Mouse (Mus musculus) adrenal gland, adult 2 months (tissue): ENCODE measurements around the gene Zfp13. TPM values are rescaled to one million over a fixed set of nuclear protein-coding genes. Genes with fewer than 3 reads are reported as not detected.
A peak's percentile ranks its signal among the peaks of the same experiment; 100 is the strongest.
"Not testable (repeated sequence)": the region's sequence is repeated elsewhere in the genome, so short reads cannot be mapped to it uniquely, and the experiment has no call there.

Experiments used
- DNase-seq: peaks from one replicate; pipeline ENCODE4 v3.0.0; 2021
- polyA plus RNA-seq: library from polyadenylated mRNA; depleted of rRNA; stranded (reverse); fragments of >200 nt; gene quantifications from 2 replicates; pipeline ENCODE4 v1.2.3, GENCODE M21; 2012
- total RNA-seq, 2 experiments: library from RNA; stranded (reverse); gene quantifications; 2 replicates each; pipeline ENCODE4 v1.2.3; 2021

The Zfp13 gene
- total and polyA plus RNA-seq, 3 experiments = 6.6 to 25.4 (median 12.4) TPM

DNA sequence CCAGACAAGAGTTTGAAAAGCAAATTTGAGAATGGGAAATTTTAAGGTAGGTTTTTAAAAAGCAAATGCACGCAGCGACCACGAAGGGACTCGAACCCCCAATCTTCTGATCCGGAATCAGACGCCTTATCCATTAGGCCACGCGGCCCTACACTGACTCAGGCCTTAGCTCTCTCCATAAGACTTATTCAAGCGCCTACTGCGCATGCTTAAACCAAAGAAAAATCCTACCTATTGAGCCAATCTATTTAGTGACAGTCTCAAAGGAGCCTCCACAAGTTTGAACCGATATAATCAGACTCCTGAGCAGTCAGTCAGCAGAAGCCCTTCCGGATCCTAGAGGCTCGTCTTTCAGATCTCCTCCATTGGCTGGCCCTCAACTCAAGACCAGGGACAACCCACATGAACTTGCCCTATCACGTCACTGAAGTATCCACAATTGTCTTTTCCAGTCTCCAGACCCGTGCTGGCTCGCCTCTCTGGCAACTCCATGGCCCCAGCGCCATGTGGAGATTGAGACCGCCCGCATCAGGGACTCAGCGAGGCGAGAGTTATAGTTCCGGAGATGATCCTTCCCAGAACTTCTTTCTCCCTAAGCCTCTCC lies 49.0 kb downstream of the Zfp13 start:
- peak; percentile 95 for DNase-seq

DNA sequence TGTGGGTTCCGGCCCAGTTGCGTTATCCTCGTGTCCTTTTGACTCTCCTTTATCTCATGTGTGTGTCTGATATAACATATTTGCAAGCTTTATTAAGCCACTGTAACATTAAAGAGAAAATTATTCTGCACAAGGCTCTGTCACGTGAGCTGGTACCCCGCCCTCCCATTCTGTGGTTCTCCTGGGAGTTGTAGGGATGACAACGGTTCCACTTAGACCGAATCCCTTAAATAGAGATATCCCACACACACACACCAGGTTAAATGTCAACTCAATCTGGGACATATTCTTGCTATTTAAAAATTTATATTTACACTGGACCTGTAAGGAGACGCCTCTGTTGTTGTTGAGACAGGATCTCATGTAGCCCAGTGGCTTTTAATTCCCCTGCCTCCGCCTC lies 49.8 kb downstream of the Zfp13 start:
- DNase-seq = no peak

DNA sequence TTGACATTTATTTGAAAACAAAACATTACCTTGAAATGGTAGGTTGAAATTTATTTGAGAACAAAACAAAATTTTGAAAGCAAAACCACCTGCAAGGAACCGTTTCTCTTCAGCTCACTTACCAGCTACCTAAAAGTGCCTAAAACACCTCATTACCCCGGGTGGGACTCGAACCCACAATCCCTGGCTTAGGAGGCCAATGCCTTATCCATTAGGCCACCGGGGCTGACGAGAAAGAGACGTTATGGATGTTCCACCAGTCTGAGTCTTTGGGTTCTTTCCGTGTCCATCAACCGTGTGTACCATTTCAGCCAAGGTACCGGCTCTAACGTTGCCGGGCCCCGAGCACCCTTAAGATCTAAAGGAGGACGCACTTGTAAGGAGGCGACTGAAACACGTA lies 50.7 kb downstream of the Zfp13 start:
- DNase-seq = peak; percentile 92

DNA sequence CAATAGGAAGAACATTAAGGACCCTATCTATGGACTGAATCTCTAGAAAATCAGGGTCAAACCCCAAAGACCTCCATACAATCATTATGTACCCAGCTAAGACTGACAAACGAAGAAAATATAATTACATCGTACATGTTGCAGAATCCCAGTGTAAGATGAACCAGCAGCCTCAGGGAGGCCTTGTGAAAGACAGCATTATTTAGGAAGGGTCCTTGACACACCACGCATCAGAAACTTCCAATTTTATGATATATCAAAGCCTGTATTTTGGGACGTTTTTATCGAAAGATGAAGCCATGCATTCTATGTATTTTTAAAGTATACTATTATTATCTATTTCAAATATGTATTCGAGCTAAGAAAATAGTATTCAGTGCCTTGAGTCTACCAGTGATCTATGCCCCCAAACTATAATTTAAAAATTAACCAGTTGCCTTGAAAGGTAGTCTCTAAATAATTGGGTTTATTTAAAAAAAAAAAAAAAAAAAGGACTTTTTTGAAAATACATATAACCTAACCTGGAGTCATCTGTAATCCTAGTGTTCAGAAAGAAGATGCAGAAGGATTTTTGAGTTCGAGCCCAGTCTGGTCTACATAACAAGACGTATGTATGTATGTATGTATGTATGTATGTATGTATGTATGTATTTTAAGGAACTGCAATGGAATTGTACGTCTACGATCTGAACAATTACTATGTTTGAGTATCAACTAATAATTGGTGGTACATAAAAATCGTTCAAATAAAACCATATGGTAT lies 51.4 kb downstream of the Zfp13 start:
- no peak for DNase-seq

DNA sequence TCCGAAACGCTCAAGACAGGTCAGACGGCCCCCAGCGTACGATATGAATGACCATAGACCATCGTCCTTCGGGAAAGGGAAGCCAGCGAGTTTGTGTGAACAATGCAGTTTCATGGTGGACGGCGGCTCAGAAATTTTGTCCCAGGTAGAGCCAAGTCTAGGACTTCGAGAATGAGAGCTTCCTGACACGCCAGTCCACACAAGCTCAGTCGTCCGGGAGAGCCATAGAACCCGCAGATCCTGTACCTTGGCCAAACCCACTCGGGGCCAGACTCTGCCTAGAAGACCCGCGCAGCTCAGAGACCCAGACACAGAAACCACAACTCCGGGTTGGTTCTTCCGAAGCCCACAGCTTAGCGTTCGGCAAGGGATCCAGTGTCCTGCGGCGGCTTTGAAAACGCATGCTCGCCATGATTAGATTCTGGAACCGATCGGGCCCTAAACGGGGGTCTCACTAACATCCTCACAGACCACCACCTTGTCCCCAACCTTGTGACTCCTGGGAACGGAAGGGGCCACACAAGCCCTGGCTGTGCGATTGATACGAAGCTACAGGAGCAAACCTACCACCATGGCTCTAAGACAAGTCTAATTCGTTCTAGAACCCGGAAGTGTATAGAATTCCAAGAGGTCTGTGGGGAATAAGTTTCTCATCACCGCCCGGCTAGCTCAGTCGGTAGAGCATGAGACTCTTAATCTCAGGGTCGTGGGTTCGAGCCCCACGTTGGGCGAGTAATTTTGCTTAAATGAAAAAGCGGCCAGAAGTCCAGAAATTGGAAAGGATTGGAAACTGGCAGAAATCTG lies 52.4 kb downstream of the Zfp13 start:
- DNase-seq = peak; percentile 92

DNA sequence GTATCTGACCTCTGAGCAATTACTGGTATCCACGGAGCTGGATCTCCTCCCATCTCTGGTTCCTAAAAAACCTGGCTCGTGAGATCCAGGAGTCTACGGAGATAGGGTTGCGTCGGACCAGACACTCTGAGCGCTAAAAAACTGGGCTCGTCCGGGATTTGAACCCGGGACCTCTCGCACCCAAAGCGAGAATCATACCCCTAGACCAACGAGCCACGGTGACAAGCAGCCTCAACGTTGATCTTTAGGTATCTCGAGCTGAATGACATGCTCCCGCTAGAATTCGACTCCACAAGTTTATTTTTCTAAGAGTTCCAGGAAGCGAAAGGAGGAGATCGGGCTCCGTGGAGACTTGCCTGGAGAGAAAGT lies 53.0 kb downstream of the Zfp13 start:
- DNase-seq = peak; percentile 90

DNA sequence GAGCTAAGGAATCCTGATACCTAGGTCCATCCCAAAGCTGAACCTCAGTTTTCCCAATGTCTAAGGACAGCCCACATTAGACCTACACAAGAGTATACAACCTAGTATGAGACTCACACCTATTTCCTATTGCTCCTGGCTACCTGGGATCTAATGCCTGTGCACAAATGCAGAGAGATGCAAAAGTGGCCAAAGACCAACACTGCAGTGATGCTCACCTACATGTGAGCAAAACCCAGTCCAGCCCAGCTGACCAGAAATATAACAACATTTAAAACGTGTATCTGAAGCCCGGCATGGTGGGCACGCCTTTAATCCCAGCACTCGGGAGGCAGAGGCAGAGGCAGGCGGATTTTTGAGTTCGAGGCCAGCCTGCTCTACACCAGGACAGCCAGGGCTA lies 53.4 kb downstream of the Zfp13 start:
- no peak for DNase-seq

DNA sequence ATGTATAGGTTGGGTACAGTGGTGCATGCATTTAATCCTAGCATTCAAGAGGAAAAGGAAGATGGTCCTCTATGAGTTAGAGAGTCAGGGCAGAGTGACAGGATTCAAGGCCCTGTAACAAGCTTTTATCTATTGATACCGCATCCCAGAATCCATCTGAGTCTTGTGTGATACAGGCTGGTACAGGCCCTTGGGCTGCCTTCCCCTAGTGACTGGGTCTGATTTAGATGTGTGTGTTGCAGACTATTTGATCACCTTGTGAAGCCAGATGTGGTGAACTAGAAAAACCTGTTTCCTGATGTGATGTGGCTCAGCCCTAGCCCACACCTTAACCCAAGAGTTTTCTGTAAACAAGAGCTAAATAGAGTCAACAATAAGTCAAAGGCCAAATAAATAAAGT lies 54.5 kb downstream of the Zfp13 start:
- no peak for DNase-seq

DNA sequence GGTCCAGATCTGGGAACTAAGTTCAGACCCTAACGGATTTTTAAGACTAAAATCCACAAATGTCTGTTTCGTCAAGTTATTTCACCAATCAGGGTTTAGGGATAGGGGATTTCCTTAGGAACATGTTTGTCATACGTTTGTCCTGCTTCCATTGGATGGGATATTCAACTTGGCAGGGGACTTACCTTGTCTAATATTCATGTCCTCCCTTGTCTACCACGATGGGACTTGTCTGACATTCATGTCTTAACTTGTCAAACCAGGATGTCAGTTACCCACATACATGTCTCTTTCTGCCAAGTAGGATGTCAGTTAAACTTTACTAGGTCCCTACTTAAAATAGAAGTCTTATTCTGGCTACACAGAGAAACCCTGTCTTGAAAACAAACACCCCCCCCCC lies 55.3 kb downstream of the Zfp13 start:
- no peak for DNase-seq

DNA sequence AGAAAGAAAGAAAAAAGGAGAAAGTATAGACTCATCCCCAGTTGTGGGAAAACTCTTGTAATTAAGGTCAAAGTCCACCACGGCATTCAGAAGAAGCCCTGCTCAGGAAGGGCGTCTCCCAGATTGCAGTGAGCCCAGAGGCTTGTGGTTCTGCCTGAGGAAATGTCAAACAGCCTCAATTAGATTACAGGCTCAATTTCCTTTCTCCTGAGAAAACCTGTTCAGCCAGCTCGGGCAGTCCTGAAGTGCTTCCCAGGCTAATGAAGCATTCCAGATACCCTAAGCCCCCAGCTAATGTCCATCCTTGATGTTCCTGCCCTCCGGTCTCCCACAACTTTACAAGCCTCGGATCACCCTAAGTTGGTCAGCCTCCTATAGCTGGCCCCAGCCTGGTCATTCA lies 56.0 kb downstream of the Zfp13 start:
- no peak for DNase-seq

DNA sequence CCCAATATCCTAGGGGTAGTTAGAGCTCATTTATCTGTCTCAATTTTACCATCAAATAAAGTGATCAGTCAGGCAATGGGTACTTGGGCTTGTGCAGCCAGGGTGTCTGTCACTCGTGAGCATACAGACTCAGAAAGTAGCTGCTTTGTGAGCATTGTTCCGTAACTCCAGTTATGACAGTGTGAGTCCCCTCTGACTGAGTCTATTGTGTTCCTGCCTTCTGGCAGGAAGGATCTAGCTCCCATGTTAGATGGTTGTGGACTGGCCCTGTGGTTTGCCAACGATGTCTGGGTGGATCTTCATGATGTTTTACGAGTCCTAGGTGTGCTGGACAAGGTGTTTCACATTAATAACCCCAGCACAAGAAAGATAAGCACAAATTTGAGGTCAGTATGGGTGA lies 56.5 kb downstream of the Zfp13 start:
- no peak for DNase-seq

DNA sequence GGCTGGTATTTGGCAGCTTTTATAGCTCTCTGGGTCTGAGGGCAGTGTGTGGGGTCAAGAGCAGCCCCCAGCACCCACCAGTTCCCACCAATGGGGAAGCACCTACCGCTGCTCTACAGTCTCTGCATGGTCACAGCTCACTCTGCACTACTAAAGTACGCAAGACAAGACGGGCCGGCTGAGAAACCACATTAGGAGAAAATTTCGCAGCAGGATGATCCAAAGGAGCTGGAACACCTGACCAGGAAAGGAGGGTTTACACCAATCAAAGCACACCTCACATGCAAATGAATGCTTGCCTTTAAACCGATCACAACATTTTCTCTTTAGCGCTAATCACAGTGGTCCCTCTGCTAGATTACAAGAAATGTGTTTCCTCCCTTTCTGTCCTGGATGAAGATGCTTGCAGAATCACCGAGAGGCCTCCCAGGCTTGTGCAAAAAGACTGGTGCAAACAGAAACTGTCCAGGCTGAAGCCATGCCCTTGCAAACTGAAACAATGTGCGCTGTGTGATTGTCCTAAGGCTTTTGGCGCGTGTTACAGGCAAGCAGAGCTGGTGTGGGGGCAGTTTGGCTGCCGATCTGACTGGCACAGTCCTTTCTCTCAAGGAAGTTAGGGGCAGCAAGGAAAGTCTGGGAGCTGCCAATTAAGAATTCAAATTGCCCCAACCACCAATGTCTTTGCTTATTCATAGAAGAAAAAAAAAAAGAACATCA lies 57.1 kb downstream of the Zfp13 start:
- DNase-seq = no peak

DNA sequence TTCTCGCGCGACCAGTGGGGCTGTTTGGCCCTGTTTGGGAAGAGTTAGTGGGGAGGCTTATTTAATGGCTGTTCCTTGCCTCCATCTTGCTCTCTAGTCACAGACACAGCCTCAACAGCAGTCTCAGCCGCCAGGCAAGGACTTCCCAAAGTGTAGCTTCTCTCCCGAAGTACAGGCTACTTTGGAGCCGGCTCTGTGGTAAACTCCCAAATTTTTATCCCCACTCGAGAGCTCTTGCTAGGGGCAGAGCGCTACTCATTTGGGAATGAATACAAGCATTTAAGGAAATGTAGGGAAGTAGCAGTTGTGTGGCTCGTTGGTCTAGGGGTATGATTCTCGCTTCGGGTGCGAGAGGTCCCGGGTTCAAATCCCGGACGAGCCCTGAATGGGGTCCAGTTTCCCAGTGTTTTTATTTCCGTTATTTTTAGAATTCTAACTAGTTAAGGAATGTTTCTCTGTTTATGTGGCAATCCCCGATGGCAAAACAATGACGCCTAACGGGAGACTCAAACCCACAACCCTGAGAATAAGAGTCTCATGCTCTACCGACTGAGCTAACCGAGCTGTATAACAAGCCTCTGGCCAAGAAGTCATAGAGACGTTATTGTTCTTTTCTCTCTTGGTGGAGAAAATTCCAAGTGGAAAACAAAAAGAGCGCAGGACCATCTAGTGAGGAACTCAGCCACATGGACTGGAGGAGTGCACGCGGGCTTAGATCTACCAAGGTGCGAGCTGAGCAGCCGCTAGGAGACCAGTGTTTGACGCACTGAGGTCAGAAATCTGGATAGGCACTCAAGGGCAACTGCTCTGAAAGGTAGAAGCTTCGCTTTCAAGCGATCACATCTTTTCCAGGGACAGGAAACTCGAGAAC lies 58.4 kb downstream of the Zfp13 start:
- no peak for DNase-seq

DNA sequence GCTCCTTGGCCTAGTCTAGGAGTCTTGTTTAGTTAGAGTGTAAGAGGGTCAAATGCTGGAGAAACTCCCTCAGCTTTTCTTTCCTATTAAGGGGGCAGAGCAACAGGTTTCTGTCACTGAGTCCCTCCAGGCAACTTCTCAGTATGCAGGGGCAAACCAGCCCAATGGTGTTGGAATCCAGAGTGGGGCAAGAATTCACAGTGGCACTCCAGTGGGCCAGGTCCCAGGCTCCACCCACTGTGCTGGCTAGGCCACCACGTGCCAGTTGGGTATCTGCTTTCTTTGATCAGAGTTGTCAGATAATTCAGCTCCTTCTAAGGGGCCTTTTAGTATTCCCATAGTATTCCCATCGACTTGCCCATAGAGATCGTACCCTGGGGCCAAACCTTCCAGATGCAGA lies 59.2 kb downstream of the Zfp13 start:
- no peak for DNase-seq

DNA sequence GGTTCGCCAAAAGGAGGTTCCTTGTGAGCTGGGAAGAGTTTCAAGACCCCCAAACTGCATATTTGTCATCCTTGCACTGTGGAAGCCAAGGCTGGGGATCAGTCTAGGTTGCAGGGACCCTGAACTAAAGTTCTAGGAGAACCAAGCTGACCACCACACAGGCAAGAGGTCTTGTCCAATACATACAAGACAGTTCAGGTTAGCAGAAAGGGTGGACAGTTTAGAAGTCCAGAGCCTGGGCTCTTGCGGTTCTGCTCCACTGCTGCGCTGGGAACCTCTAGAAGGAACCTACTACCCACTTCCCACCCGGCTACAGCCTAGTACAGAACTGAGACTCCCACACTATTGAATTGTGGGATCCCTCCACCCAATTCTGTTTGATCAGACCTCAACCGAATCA lies 59.7 kb downstream of the Zfp13 start:
- DNase-seq = no peak

DNA sequence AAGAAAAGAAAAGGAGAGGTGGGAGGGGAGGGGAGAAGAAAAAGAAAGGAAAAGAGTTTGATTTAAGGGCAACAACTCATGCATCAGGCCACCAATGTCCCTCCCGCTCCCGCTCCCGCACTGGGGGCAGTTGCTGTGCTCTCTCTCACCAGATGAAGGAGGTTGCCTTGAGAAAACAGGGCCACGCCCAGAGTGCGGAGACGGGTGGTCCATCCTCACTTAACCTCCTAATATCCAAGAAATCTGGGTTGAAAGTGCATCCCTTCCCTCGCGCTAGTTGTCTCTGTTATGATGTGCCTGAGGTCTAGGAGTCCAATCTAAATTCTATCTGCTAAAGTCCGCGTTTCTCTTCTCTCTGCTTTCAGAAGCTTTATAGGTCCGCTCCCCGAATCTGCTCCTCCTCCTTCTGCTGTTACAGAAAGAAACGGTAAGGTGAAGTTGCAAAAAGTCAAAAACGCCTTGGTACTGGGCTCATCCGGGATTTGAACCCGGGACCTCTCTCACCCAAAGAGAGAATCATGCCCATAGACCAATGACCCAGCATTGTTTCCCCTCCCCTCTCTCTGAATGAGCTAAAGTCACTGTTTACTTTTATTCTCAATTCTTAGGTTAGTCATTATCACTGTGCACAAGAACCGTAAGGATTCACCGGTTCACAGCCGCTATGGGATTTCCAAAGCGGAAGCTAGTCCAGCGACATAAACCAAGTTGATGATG lies 60.8 kb downstream of the Zfp13 start:
- no peak for DNase-seq

DNA sequence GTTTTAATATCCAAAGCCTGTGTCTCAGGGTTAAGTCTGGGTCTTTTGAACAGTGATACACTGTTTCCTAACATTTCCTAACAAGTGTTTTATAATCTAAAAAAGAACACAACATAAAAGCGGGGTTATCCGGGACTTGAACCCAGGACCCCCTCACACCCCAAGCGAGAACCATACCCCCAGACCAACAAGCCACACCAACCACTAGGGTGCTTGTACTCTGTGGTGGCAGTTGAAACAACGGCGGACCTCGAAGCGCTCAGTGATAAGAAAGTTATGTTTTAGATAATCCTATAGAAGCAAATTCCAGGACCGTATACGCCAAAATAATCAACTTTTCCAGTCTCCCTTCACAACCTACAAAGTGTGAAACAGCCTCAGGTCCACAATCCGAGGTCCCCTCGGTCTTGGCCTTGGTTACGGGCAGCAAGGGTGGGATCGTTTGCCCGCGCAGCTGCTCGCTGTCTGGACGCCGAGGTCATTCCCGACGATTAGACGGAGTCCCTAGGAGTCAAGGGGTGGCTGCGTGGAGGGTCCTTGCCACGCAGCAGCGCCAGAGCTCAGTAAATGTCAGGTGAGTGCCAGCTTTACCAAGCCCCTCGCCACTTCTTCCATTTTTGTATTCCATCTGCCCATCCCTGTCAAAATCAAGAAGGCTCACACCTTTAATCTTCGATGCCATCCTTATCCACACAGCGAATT lies 61.6 kb downstream of the Zfp13 start:
- no peak for DNase-seq

DNA sequence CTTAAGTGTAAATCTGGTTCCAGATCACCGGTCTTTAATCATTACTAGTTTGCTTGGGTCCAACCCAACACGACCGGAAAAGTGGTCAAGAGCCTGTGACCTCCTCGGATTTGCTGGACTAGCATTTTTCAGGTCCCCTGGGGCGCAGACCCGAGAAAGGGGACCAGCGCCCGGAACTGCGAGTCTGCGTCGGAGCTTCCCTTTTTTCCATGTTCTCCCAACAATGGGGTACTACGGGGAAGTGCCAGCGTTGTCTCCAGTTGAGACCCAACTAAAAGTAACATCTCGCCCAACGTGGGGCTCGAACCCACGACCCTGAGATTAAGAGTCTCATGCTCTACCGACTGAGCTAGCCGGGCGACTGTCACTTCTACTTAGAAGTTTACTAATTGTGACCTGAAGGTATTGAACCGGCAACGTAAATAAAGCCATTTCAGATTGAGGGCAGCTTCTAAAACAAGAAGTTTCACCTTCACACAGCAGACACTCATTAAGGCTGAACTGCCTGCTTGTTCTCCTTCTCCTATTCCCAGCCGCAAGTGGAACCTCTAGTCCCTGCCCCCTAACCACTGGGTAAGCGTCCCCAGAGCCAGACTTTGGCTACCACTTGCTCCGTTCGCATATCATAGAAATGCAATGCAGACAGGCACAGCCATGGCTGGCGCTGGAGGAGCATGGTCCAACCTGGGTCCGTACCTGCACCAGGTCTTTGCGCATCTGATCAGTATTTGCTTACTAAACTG lies 64.1 kb downstream of the Zfp13 start:
- not testable (repeated sequence) for DNase-seq
